Mouse (Mus musculus) layer of hippocampus, adult 9-11 months (tissue): ENCODE results near the gene Itln1.
"Not testable (repeated sequence)": the region's sequence is repeated elsewhere in the genome, so short reads cannot be mapped to it uniquely, and the experiment has no call there.

ENCODE experiments used
- DNase-seq: peaks from one replicate; pipeline ENCODE4 v3.0.0; 2022

Gene Itln1

GRCm38 (mm10) chr1:171504586-171504985 is 30.5 kb downstream of the Itln1 start:
- no peak for DNase-seq

- peak; percentile 50 for DNase-seq
Measured at GRCm38 (mm10) chr1:171503592-171504291, 31.4 kb downstream of the Itln1 start.

GRCm38 (mm10) chr1:171503250-171503591 is 31.9 kb downstream of the Itln1 start, which contains the start of gene Alyref2:
Gene Alyref2, plus strand, starts transcription at chr1:171503478.
- DNase-seq: peak; percentile 94

GRCm38 (mm10) chr1:171502388-171503249 is 32.5 kb downstream of the Itln1 start:
- DNase-seq: peak; percentile 41

DNA sequence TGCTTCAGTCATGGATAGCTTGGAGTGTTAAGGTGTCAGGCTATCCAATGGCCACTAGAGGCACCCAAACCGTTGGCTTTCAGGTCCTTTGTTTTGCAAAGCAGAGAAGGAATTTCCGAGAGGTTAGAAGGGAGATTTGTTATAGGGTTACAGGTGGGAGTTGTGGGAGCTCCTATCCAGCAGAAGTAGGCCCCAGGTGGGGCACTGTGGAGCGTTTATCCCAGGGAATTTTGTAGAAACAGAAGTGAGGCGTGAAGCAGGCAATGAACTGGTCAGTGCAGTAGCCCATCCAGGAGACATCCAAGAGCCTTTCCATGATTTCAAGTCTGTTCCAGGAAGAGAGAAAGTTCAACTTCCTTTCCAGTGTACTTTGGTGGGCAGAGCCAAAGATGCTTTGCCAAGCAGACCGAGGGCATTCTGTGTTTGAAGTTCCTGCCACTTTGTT is 33.4 kb downstream of the Itln1 start:
- DNase-seq: no peak

DNA sequence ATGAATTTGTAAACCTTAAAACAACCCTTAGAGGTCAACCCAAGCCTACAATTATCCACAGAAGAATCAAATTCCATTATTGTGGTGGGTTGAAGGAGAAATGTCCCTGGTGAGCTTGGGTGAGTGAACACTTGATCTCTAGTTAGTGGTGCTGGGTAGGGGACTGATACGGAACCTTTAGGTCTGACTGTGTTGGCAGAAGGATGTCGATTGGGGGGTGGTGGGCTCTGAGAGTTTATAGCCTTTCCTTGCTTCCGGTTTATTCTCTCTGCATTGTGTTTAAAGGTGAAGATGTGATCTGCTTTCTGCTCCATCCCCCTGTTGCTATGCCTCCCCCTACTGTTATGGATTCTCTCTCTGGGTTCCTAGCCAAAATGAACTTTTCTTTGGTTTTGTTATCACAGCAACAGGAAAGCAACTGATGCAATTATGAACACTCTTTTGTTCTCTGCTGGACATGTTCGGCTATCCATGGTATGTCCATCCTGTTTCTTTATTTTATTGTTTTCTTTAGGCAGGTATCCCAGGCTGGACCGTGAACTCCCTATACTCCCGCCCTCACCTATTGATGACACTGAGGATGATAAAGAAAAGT is 34.0 kb downstream of the Itln1 start:
- DNase-seq: no peak

DNA sequence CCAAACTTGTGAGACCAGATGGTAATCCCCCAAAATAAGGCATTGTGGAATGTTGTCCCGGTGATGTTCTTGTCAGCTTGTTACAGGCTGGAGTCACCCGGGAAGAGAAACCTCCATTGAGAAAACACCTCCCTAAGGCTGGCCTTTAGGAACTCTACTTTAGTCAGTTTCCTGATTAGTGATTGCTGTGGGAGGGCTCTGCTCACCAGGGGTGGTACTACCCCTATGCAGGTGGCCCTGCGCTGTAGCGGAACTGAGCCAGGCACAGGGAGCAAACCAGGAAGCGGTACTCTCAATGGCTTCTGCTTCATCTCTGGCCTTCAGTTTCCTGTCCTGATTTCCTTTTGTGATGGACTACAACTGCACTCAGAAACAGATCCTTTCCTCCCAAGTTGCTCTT is 35.2 kb downstream of the Itln1 start:
- no peak for DNase-seq

GRCm38 (mm10) chr1:171495371-171495770 is 39.7 kb downstream of the Itln1 start:
- no peak for DNase-seq

DNA sequence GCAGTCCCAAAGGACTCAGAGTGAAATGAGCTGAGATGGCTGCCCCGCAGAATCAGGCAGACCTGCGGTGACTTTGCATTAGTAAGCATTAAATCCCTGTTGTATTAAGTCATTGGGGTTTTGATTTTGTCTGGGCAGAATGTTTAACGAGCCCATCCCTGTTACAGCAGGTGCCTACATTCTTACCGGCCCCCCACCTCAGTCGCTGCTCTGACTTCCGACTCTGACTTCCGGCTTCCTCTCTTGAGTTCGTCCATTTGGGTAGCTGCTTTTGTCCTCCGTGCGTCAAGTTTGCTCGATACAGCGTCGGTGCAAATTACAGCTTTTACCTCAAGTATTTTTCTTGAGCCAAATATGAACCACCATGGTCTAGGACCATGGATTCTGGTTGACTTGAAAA is 40.9 kb downstream of the Itln1 start:
- DNase-seq: no peak

GRCm38 (mm10) chr1:171478968-171479367 is 56.1 kb downstream of the Itln1 start:
- peak; percentile 78 for DNase-seq

GRCm38 (mm10) chr1:171477758-171478545 is 57.1 kb downstream of the Itln1 start:
- no peak for DNase-seq

- no peak for DNase-seq
Measured at GRCm38 (mm10) chr1:171477123-171477522, 58.0 kb downstream of the Itln1 start.

DNA sequence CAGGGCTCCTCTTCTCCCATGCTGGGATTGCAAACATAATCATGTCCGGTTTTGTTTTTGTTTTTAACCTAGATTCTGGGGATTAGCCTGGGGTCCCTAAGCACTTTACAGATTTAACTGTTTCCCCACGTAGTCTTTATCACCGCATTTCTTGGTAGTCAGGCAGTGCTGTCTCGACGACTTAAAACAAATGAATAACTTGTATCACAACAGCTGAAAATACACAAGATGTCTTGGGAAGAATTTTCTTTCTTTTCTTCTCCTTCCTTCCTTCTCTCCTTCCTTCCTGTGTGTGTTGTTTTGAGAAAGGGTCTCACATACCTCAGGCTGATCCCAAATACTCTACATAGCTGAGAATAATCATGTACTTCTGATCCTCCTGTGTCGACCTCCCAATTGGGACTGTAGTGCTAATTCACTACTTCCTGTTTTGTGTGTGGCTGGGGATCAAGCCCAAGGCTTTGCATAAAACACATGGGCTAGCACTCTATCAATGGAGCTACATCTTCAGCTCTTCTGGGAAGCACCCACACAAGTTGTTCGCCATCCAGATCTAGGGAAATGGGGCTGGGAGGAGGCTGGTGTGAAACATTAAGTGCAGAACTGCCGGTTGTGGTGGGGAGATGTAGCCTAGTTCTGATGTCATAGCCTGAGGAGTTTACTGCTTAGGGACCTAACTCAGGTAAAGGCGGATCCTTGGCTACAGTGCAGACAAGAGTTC is 61.0 kb downstream of the Itln1 start:
- no peak for DNase-seq

DNA sequence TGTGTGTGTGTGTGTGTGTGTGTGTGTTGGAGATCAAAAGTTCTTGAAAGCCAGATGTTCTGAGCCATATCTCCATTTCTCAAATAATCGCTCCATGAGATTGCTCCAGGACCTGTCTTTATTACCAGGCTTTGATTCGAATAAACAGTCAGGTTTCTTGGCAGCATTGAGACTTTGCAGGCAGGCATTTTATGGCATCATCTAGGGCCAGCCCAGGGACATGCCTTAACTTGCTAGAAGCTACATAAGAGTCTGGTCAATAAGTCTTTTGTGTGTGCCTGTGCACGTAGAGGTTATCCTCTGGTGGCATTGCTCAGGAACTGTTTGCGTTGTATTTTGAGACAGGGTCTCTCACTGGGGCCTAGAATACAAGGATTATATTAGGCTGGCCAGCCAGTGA is 61.6 kb downstream of the Itln1 start:
- no peak for DNase-seq

DNA sequence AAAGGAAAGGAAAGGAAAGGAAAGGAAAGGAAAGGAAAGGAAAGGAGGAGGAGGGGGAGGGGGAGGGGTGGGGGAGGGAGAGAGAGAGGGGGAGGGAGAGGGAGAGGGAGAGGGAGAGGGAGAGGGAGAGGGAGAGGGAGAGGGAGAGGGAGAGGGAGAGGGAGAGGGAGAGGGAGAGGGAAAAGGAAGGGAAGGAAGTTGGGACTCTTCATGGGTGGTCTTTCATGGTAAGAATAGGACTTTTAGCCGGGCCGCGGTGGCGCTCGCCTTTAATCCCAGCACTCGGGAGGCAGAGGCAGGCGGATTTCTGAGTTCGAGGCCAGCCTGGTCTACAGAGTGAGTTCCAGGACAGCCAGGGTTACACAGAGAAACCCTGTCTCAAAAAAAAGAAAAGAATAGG is 63.2 kb downstream of the Itln1 start:
- DNase-seq: not testable (repeated sequence)

DNA sequence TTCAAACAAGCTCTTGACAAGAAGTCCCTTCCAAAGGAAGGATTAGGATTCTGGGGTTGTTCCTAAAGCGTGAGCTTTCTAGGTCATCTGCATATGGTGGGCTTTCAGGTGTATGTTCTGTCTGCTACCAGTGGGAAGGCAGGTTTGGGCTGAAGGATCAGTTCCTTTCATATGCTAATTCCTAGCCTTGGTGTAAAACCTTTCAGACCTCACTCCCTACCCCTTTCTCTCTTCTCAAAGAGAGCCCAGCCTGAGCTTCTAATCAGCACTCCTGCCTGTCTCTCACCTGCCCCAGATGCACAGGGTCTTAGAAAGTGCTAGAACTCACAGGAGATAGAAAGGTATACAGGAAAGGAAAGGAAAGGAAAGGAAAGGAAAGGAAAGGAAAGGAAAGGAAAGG is 63.6 kb downstream of the Itln1 start:
- DNase-seq: no peak

GRCm38 (mm10) chr1:171470896-171471295 is 64.2 kb downstream of the Itln1 start:
- DNase-seq: no peak

- DNase-seq: no peak
Measured at GRCm38 (mm10) chr1:171470371-171470871, 64.7 kb downstream of the Itln1 start.

GRCm38 (mm10) chr1:171469678-171470077 is 65.4 kb downstream of the Itln1 start:
- DNase-seq: no peak
